Mouse (Mus musculus): ENCODE data around the gene Tiam2. TPM values are rescaled to one million over a fixed set of nuclear protein-coding genes. Genes with fewer than 3 reads are reported as not detected.

Tiam2 gene
- polyA plus RNA-seq, 1 experiment = 254 TPM

- TF ChIP-seq CTCF (IDR thresholded peaks at IDR 0.05; ENCODE audit: insufficient read depth, low read depth, low read length) (no peak), POLR2A (IDR thresholded peaks at IDR 0.05; ENCODE audit: insufficient read depth, low read depth, low read length) (no peak)
- peaks cover 7% of the 10 kb centered on the region; the same call in 1 of the 2 replicates for H3K4me1 ChIP-seq (ENCODE audit: control insufficient read depth, insufficient read depth, low read length)
- H3K4me3 ChIP-seq (ENCODE audit: insufficient read depth, low read depth, low read length) = peak overlapping the region; percentile 14; the same call in 1 of the 2 replicates
- WGBS = 29% methylated on average over 12 of the region's 12 CpGs
- peak overlapping the region; percentile 76 for H3K27ac ChIP-seq (ENCODE audit: insufficient read depth, low read depth, low read length)
Observed at GRCm38 (mm10) chr17:3487721-3488601, 161.6 kb downstream of the Tiam2 start.

GRCm38 (mm10) chr17:3490216-3490895 lies 164.0 kb downstream of the Tiam2 start:
- peak overlapping the region; percentile 6; the same call in 1 of the 2 replicates for H3K27ac ChIP-seq (ENCODE audit: insufficient read depth, low read depth, low read length)

DNA sequence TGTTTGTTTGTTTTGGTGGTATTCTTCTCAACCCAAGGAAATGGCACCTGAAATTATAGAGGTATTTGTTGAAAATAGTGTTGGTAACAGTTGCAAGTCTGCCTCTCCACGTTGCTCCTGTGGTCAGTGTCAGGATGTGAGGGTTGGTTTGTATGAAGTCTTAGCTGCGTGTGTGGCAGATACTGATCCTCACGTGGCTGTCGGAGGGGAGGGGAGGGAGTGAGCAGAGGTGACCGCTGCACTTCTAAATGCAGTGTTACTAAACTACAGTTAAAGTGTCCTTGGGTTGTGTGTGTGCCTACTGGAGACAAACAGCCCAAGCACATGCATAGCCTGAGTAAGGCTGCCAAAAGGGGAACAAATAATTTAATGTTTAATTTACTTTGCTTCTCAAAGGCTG lies 164.7 kb downstream of the Tiam2 start:
- Histone ChIP-seq H3K27ac (ENCODE audit: insufficient read depth, low read depth, low read length) (0 out of 2 replicates have a peak overlapping the region, but pooled peaks have one; percentile 6), H3K4me1 (ENCODE audit: control insufficient read depth, insufficient read depth, low read length) (peaks cover 19% of the 10 kb centered on the region), H3K4me3 (ENCODE audit: insufficient read depth, low read depth, low read length) (peak overlapping the region; percentile 16; the same call in 1 of the 2 replicates)
- TF ChIP-seq CTCF (IDR thresholded peaks at IDR 0.05; ENCODE audit: insufficient read depth, low read depth, low read length) = no peak
- TF ChIP-seq POLR2A (IDR thresholded peaks at IDR 0.05; ENCODE audit: insufficient read depth, low read depth, low read length) = no peak
- WGBS = 41% methylated on average over 5 of the region's 5 CpGs

More at GRCm38 (mm10) chr17:3490216-3490895, 164.0 kb downstream of the Tiam2 start:
- Histone ChIP-seq H3K4me1 (ENCODE audit: control insufficient read depth, insufficient read depth, low read length) (peaks cover 16% of the 10 kb centered on the region), H3K4me3 (ENCODE audit: insufficient read depth, low read depth, low read length) (peak overlapping the region; percentile 4; the same call in 1 of the 2 replicates)
- 55% methylated on average over 11 of the region's 11 CpGs for WGBS
- TF ChIP-seq CTCF (IDR thresholded peaks at IDR 0.05; ENCODE audit: insufficient read depth, low read depth, low read length) (no peak), POLR2A (IDR thresholded peaks at IDR 0.05; ENCODE audit: insufficient read depth, low read depth, low read length) (no peak)

- Histone ChIP-seq H3K27ac (ENCODE audit: insufficient read depth, low read depth, low read length) (0 out of 2 replicates have a peak overlapping the region, but pooled peaks have one; percentile 6), H3K4me3 (ENCODE audit: insufficient read depth, low read depth, low read length) (peak overlapping the region; percentile 6; the same call in 1 of the 2 replicates), H3K4me1 (ENCODE audit: control insufficient read depth, insufficient read depth, low read length) (peaks cover 17% of the 10 kb centered on the region)
- 51% methylated on average over 6 of the region's 6 CpGs for WGBS
- TF ChIP-seq POLR2A (IDR thresholded peaks at IDR 0.05; ENCODE audit: insufficient read depth, low read depth, low read length) = no peak
- TF ChIP-seq CTCF (IDR thresholded peaks at IDR 0.05; ENCODE audit: insufficient read depth, low read depth, low read length) = no peak
Observed at GRCm38 (mm10) chr17:3491667-3492066, 165.3 kb downstream of the Tiam2 start.

DNA sequence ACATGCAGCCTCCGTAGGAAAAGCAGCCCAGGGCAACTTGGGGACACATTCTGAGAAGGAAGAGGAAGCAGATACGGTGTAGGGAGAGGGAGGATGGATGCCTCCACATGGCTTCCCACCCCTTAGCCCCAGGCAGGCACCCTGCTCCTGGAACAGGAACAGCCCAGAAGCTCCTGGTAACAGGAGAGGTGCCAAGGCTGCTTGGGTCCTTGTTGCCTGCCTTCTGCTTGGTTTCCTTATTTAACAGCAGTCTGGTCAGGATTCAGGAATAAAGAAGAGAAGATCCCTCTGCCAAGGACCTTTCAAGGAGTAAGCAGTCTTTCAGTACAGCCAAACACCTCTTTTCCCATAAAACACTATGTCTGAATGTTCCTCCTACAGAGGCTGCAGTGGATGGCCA lies 169.2 kb downstream of the Tiam2 start:
- no peak for TF ChIP-seq POLR2A (IDR thresholded peaks at IDR 0.05; ENCODE audit: insufficient read depth, low read depth, low read length)
- no peak for TF ChIP-seq CTCF (IDR thresholded peaks at IDR 0.05; ENCODE audit: insufficient read depth, low read depth, low read length)
- Histone ChIP-seq H3K4me3 (ENCODE audit: insufficient read depth, low read depth, low read length) (no peak overlapping the region), H3K27ac (ENCODE audit: insufficient read depth, low read depth, low read length) (no peak overlapping the region), H3K4me1 (ENCODE audit: control insufficient read depth, insufficient read depth, low read length) (peaks cover 21% of the 10 kb centered on the region)
- WGBS = 12% methylated on average over 2 of the region's 2 CpGs

GRCm38 (mm10) chr17:3496080-3496479 lies 169.7 kb downstream of the Tiam2 start:
- no peak overlapping the region for H3K4me3 ChIP-seq (ENCODE audit: insufficient read depth, low read depth, low read length)
- WGBS = 70% methylated on average over 3 of the region's 3 CpGs
- H3K27ac ChIP-seq (ENCODE audit: insufficient read depth, low read depth, low read length) = no peak overlapping the region
- peaks cover 20% of the 10 kb centered on the region for H3K4me1 ChIP-seq (ENCODE audit: control insufficient read depth, insufficient read depth, low read length)
- TF ChIP-seq POLR2A (IDR thresholded peaks at IDR 0.05; ENCODE audit: insufficient read depth, low read depth, low read length) = no peak
- no peak for TF ChIP-seq CTCF (IDR thresholded peaks at IDR 0.05; ENCODE audit: insufficient read depth, low read depth, low read length)

DNA sequence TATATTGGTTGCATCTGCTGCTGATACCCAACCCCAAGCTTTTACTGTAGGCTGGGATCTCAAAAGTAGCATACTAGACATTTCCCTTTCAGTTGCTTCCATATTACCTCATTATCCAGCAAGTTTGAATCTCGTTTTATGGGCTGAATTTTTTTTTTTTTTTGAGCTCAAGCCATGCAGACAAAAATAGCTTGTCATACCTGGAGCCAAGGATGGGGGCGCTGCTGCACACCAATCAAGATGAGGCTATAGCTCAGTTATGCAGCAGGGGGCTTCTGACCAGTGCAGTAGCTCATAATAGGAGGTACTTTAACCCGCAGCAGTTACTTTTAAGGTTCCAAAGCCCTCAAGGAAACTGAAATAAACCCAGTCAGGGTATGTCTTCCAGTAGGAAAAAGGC lies 171.7 kb downstream of the Tiam2 start:
- Histone ChIP-seq H3K4me1 (ENCODE audit: control insufficient read depth, insufficient read depth, low read length) (peaks cover 23% of the 10 kb centered on the region), H3K27ac (ENCODE audit: insufficient read depth, low read depth, low read length) (no peak overlapping the region), H3K4me3 (ENCODE audit: insufficient read depth, low read depth, low read length) (no peak overlapping the region)
- 27% methylated on average over 3 of the region's 3 CpGs for WGBS
- TF ChIP-seq POLR2A (IDR thresholded peaks at IDR 0.05; ENCODE audit: insufficient read depth, low read depth, low read length) (no peak), CTCF (IDR thresholded peaks at IDR 0.05; ENCODE audit: insufficient read depth, low read depth, low read length) (no peak)

DNA sequence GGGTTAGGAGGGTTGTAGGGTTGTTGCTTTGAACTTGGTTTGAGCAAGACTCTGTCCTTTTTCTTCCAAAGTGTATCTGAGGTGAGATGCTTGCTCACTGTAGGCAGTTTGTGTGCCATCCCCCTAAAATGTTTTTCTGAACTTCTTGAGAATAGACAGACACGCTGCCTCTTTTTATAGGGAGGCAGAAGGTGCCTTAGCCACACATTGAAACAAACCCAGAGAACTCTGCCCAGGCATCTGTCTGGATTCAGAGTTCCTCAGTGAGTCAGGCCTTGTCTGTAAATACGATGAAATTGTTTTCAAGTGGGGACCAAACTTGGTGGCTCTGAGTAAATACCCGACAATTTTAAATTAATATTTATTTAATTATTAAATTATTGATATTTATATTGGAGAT lies 172.2 kb downstream of the Tiam2 start:
- no peak overlapping the region for H3K4me3 ChIP-seq (ENCODE audit: insufficient read depth, low read depth, low read length)
- TF ChIP-seq POLR2A (IDR thresholded peaks at IDR 0.05; ENCODE audit: insufficient read depth, low read depth, low read length) (no peak), CTCF (IDR thresholded peaks at IDR 0.05; ENCODE audit: insufficient read depth, low read depth, low read length) (no peak)
- H3K4me1 ChIP-seq (ENCODE audit: control insufficient read depth, insufficient read depth, low read length) = peaks cover 24% of the 10 kb centered on the region
- WGBS = 66% methylated on average over 3 of the region's 3 CpGs
- no peak overlapping the region for H3K27ac ChIP-seq (ENCODE audit: insufficient read depth, low read depth, low read length)

DNA sequence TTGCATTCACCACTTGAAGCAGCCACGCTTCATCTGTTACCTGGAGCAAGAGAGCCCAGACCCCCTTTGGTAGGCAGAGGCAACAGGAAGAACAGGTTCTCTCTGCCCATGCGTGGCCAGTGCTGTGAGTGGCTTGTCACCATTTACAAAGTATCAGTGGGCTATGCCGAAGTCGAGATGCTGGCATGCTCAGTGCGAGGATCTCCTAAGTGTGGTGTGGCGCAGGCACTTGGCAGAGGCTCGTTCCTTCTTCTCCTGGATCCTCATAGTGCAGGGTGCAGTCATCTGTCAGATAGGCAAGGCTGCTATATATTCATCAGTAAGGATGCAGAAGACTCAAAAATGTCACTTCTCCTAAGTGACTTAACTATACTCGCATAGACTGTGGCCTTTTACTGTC lies 173.1 kb downstream of the Tiam2 start:
- Histone ChIP-seq H3K4me3 (ENCODE audit: insufficient read depth, low read depth, low read length) (no peak overlapping the region), H3K27ac (ENCODE audit: insufficient read depth, low read depth, low read length) (peak overlapping the region; percentile 54; the same call in 1 of the 2 replicates), H3K4me1 (ENCODE audit: control insufficient read depth, insufficient read depth, low read length) (peaks cover 19% of the 10 kb centered on the region)
- no peak for TF ChIP-seq POLR2A (IDR thresholded peaks at IDR 0.05; ENCODE audit: insufficient read depth, low read depth, low read length)
- no peak for TF ChIP-seq CTCF (IDR thresholded peaks at IDR 0.05; ENCODE audit: insufficient read depth, low read depth, low read length)
- WGBS = 61% methylated on average over 8 of the region's 8 CpGs

All from olfactory bulb, adult 2 months (tissue).